Mouse (Mus musculus) spleen, postnatal 4 days (tissue): ENCODE data around the gene Gm11027.

Experiments used
- DNase-seq, 2 experiments: peaks; one replicate each; pipeline ENCODE4 v3.0.0; 2022; ENCODE audit warnings: low spot score in 2 of 2

Gm11027 gene

GRCm38 (mm10) chr12:116279181-116279580 is 4.0 kb downstream of the Gm11027 start:
- no peak for DNase-seq

GRCm38 (mm10) chr12:116280149-116280652 is 5.0 kb downstream of the Gm11027 start:
- no peak for DNase-seq

- DNase-seq: peak; percentile 98 to 99
These were observed 5.6 kb downstream of the Gm11027 start, which contains the start of gene Esyt2 for GRCm38 (mm10) chr12:116280653-116281364. Gene Esyt2 (plus strand): TSS chr12:116281196.

GRCm38 (mm10) chr12:116281427-116282281 is 6.5 kb downstream of the Gm11027 start:
- DNase-seq: peak in 1 of 2 experiments; percentile 38

GRCm38 (mm10) chr12:116282856-116283255 is 7.7 kb downstream of the Gm11027 start:
- DNase-seq: no peak

GRCm38 (mm10) chr12:116283511-116283910 is 8.3 kb downstream of the Gm11027 start:
- no peak for DNase-seq

GRCm38 (mm10) chr12:116293185-116293584 is 18.0 kb downstream of the Gm11027 start:
- no peak for DNase-seq

GRCm38 (mm10) chr12:116293599-116294292 is 18.6 kb downstream of the Gm11027 start:
- DNase-seq: no peak

- DNase-seq: no peak
These were observed 24.7 kb downstream of the Gm11027 start for GRCm38 (mm10) chr12:116299906-116300305.

- no peak for DNase-seq
These were observed 27.0 kb downstream of the Gm11027 start for GRCm38 (mm10) chr12:116302181-116302580.

GRCm38 (mm10) chr12:116306042-116306441 is 30.9 kb downstream of the Gm11027 start:
- no peak for DNase-seq

- DNase-seq: no peak
These were observed 32.7 kb downstream of the Gm11027 start for GRCm38 (mm10) chr12:116307870-116308269.

GRCm38 (mm10) chr12:116308612-116309011 is 33.4 kb downstream of the Gm11027 start:
- no peak for DNase-seq

- no peak for DNase-seq
These were observed 38.6 kb downstream of the Gm11027 start for GRCm38 (mm10) chr12:116313816-116314215.

- no peak for DNase-seq
These were observed 40.3 kb downstream of the Gm11027 start for GRCm38 (mm10) chr12:116315498-116315897.

- no peak for DNase-seq
These were observed 42.6 kb downstream of the Gm11027 start for GRCm38 (mm10) chr12:116317818-116318217.
